Mouse (Mus musculus) testis, postnatal 14 days (tissue): ENCODE data around the gene Bcl3.

Experiments
- DNase-seq: peaks from one replicate; pipeline ENCODE4 v3.0.0; 2021; ENCODE audit warnings: low spot score

Gene Bcl3

GRCm38 (mm10) chr7:19822604-19823058 is at the start of gene Bcl3:
Gene Bcl3 (minus strand): TSS chr7:19822770.
- DNase-seq: peak; percentile 44

GRCm38 (mm10) chr7:19871943-19872601 is 49.5 kb upstream of the Bcl3 start:
- DNase-seq: no peak

- DNase-seq: no peak
These were observed 48.6 kb upstream of the Bcl3 start for GRCm38 (mm10) chr7:19871137-19871621.

GRCm38 (mm10) chr7:19867751-19868399 is 45.3 kb upstream of the Bcl3 start:
- no peak for DNase-seq

- DNase-seq: no peak
These were observed 43.9 kb upstream of the Bcl3 start for GRCm38 (mm10) chr7:19866490-19866889.

GRCm38 (mm10) chr7:19865246-19866036 is 42.9 kb upstream of the Bcl3 start:
- DNase-seq: peak; percentile 49

- DNase-seq: peak; percentile 73
These were observed 41.7 kb upstream of the Bcl3 start for GRCm38 (mm10) chr7:19864241-19864640.

GRCm38 (mm10) chr7:19861199-19861598 is 38.6 kb upstream of the Bcl3 start, which contains the start of gene Ceacam16:
Gene Ceacam16 (minus strand): TSS chr7:19861299.
- DNase-seq: no peak

GRCm38 (mm10) chr7:19859740-19860139 is 37.2 kb upstream of the Bcl3 start:
- no peak for DNase-seq

- no peak for DNase-seq
These were observed 33.7 kb upstream of the Bcl3 start for GRCm38 (mm10) chr7:19856283-19856682.

GRCm38 (mm10) chr7:19855663-19856062 is 33.1 kb upstream of the Bcl3 start:
- no peak for DNase-seq

- DNase-seq: no peak
These were observed 31.0 kb upstream of the Bcl3 start for GRCm38 (mm10) chr7:19853526-19853925.

- no peak for DNase-seq
These were observed 29.4 kb upstream of the Bcl3 start, which contains the start of gene Gm19345 for GRCm38 (mm10) chr7:19851858-19852570. Gene Gm19345 (plus strand): TSS chr7:19852003.

GRCm38 (mm10) chr7:19844521-19845171 is 22.1 kb upstream of the Bcl3 start:
- no peak for DNase-seq

GRCm38 (mm10) chr7:19843561-19843960 is 21.0 kb upstream of the Bcl3 start:
- DNase-seq: peak; percentile 64

GRCm38 (mm10) chr7:19842885-19843504 is 20.4 kb upstream of the Bcl3 start:
- no peak for DNase-seq

- DNase-seq: no peak
These were observed 19.3 kb upstream of the Bcl3 start for GRCm38 (mm10) chr7:19841686-19842413.

- no peak for DNase-seq
These were observed 18.4 kb upstream of the Bcl3 start for GRCm38 (mm10) chr7:19840936-19841335.

GRCm38 (mm10) chr7:19840371-19840770 is 17.8 kb upstream of the Bcl3 start:
- peak; percentile 63 for DNase-seq

- no peak for DNase-seq
These were observed 14.3 kb upstream of the Bcl3 start for GRCm38 (mm10) chr7:19836843-19837242.
